ENCODE assay signal across 23 mouse cellular contexts in genomic region chr11:6580065-6580750, GRCm38 (mm10). TPM values are rescaled to one million over a fixed set of nuclear protein-coding genes. Genes with fewer than 3 reads are reported as not detected.
DNase-seq lines count a peak whose midpoint lies in the region; ATAC-seq and TF ChIP-seq lines count a peak whose summit lies in the region.
"Had no signal": no experiment of that assay in that cellular context is flagged by ENCODE, and none has a peak within 500 bp of the region (broad histone marks: within the 10 kb centered on the region; RNA-seq: fewer than 3 reads in every experiment).

No protein-coding gene starts in this region.

- no peak overlapping the region for H3K27ac ChIP-seq in forebrain, embryonic 16.5 days (ENCODE audit: low read length)
- H3K27ac ChIP-seq in forebrain, embryonic 12.5 days: no peak overlapping the region
- H3K27ac ChIP-seq in hindbrain, postnatal 0 days: no peak overlapping the region
- H3K27ac ChIP-seq: embryonic facial prominence, embryonic 13.5 days; intestine, embryonic 15.5 days; kidney, postnatal 0 days; layer of hippocampus, adult 2 months; limb, embryonic 15.5 days; stomach, embryonic 15.5 days had no signal

- no peaks in the 10 kb centered on the region for H3K4me1 ChIP-seq in forebrain, embryonic 16.5 days (replicated peaks; ENCODE audit: control insufficient read depth, insufficient read depth, low read length)
- H3K4me1 ChIP-seq in forebrain, embryonic 12.5 days: peaks cover 7% of the 10 kb centered on the region
- H3K4me1 ChIP-seq in megakaryocyte, embryonic 14.5 days: peaks cover 40% of the 10 kb centered on the region
- H3K4me1 ChIP-seq in hindbrain, postnatal 0 days (ENCODE audit: insufficient read depth, low read length): no peaks in the 10 kb centered on the region
- H3K4me1 ChIP-seq: embryonic facial prominence, embryonic 13.5 days; intestine, embryonic 15.5 days; limb, embryonic 15.5 days; stomach, embryonic 15.5 days had no signal

- 0 out of 2 replicates have a peak, but pooled peaks have one; percentile 45 for ATAC-seq in forebrain, embryonic 16.5 days
- no peak for ATAC-seq in forebrain, embryonic 12.5 days (ENCODE audit: low FRiP score)
- ATAC-seq in megakaryocyte, adult 5-6 weeks (ENCODE audit: poor library complexity, severe bottlenecking): no peak
- peak; percentile 30; the same call in 1 of the 2 replicates for ATAC-seq in hindbrain, postnatal 0 days
- ATAC-seq: intestine, embryonic 15.5 days; Patski had no signal

- H3K27me3 ChIP-seq in forebrain, embryonic 16.5 days (replicated peaks; ENCODE audit: control insufficient read depth, insufficient read depth, low read length): no peaks in the 10 kb centered on the region
- no peaks in the 10 kb centered on the region for H3K27me3 ChIP-seq in forebrain, embryonic 12.5 days
- H3K27me3 ChIP-seq in megakaryocyte, embryonic 14.5 days (replicated peaks): no peaks in the 10 kb centered on the region
- H3K27me3 ChIP-seq in hindbrain, postnatal 0 days (ENCODE audit: insufficient read depth, low read length): no peaks in the 10 kb centered on the region
- H3K27me3 ChIP-seq: embryonic facial prominence, embryonic 13.5 days; intestine, embryonic 15.5 days; limb, embryonic 15.5 days; Patski; stomach, embryonic 15.5 days had no signal

- no peaks in the 10 kb centered on the region for H3K9me3 ChIP-seq in forebrain, embryonic 16.5 days (ENCODE audit: control insufficient read depth, low read length)
- no peaks in the 10 kb centered on the region for H3K9me3 ChIP-seq in forebrain, embryonic 12.5 days
- no peaks in the 10 kb centered on the region for H3K9me3 ChIP-seq in megakaryocyte, embryonic 14.5 days
- no peaks in the 10 kb centered on the region for H3K9me3 ChIP-seq in hindbrain, postnatal 0 days (ENCODE audit: low read length)
- H3K9me3 ChIP-seq: embryonic facial prominence, embryonic 13.5 days; intestine, embryonic 15.5 days; limb, embryonic 15.5 days; stomach, embryonic 15.5 days had no signal

- H3K4me3 ChIP-seq in forebrain, embryonic 16.5 days (replicated peaks; ENCODE audit: low read length): no peak overlapping the region
- H3K4me3 ChIP-seq in forebrain, embryonic 12.5 days (replicated peaks): no peak overlapping the region
- H3K4me3 ChIP-seq in megakaryocyte, embryonic 14.5 days (replicated peaks): peak overlapping the region; percentile 43
- H3K4me3 ChIP-seq in hindbrain, postnatal 0 days (ENCODE audit: low read length): no peak overlapping the region
- H3K4me3 ChIP-seq: embryonic facial prominence, embryonic 13.5 days; intestine, embryonic 15.5 days; layer of hippocampus, adult 2 months; limb, embryonic 15.5 days; stomach, embryonic 15.5 days had no signal

- H3K4me2 ChIP-seq in forebrain, embryonic 16.5 days (ENCODE audit: low read length): no peak overlapping the region
- no peak overlapping the region for H3K4me2 ChIP-seq in forebrain, embryonic 12.5 days
- H3K4me2 ChIP-seq in hindbrain, postnatal 0 days (ENCODE audit: low read depth, low read length): no peak overlapping the region
- H3K4me2 ChIP-seq: embryonic facial prominence, embryonic 13.5 days; intestine, embryonic 15.5 days; limb, embryonic 15.5 days; stomach, embryonic 15.5 days had no signal

- WGBS in forebrain, embryonic 16.5 days: 47% methylated on average over 4 of the region's 4 CpGs
- WGBS in forebrain, embryonic 12.5 days: 75% methylated on average over 4 of the region's 4 CpGs
- WGBS in hindbrain, postnatal 0 days: 34% methylated on average over 4 of the region's 4 CpGs

- H3K9ac ChIP-seq in forebrain, embryonic 16.5 days (replicated peaks; ENCODE audit: low read depth, low read length): no peak overlapping the region
- H3K9ac ChIP-seq in forebrain, embryonic 12.5 days: no peak overlapping the region
- H3K9ac ChIP-seq in hindbrain, postnatal 0 days (replicated peaks; ENCODE audit: low read length): no peak overlapping the region
- H3K9ac ChIP-seq: embryonic facial prominence, embryonic 13.5 days; intestine, embryonic 15.5 days; limb, embryonic 15.5 days; stomach, embryonic 15.5 days had no signal

- H3K36me3 ChIP-seq in forebrain, embryonic 16.5 days (ENCODE audit: control insufficient read depth, insufficient read depth): no peaks in the 10 kb centered on the region; the same call in 1 of the 2 replicates
- H3K36me3 ChIP-seq in forebrain, embryonic 12.5 days (replicated peaks): peaks cover 24% of the 10 kb centered on the region
- peaks cover 80% of the 10 kb centered on the region for H3K36me3 ChIP-seq in megakaryocyte, embryonic 14.5 days (replicated peaks; ENCODE audit: low read length)
- peaks cover 5% of the 10 kb centered on the region; the same call in 1 of the 2 replicates for H3K36me3 ChIP-seq in hindbrain, postnatal 0 days (ENCODE audit: insufficient read depth, low read length)

- no peak for TF ChIP-seq CTCF in hindbrain, postnatal 0 days (IDR thresholded peaks at IDR 0.05; ENCODE audit: low read depth)

- peak; percentile 23 for DNase-seq in Muller cell, postnatal 12 days (ENCODE audit: inconsistent ontology term)
- no peak for DNase-seq in hindbrain, postnatal 0 days (ENCODE audit: low spot score)
- DNase-seq in T-cell, adult 2 months (ENCODE audit: low spot score): no peak
- DNase-seq in frontal cortex, postnatal 14 days (ENCODE audit: low spot score in 2 of 2): no peak
- DNase-seq: cerebellum, adult 2 months; gastrocnemius, postnatal 14 days; heart, postnatal 14 days; lung, adult 2 months; thymus, postnatal 36 days had no signal

RNA-seq across cellular contexts. Expression of gene Nacad, which starts 25.6 kb away (rescaled TPM):
- 62.5 and 71.1 TPM in 2 replicates for polyA plus RNA-seq in forebrain, embryonic 16.5 days (2015; fragmentation: Nextera tagmentation; extraction: Ambion mirVana)
- 56.3 and 63.2 TPM in 2 replicates for polyA plus RNA-seq in forebrain, embryonic 12.5 days (2016; fragmentation: Nextera tagmentation; extraction: Ambion mirVana)
- 0.34 and 0.63 TPM in 2 replicates for polyA plus RNA-seq in megakaryocyte, embryonic 14.5 days (2012; ENCODE audit: insufficient read depth, low replicate concordance)
- total RNA-seq in megakaryocyte, adult 5-6 weeks (2015): 0.23 TPM in 1 of 2 replicates, not detected in the other
- total RNA-seq in megakaryocyte, adult 5-6 weeks (2017): not detected in 2 replicates
- total RNA-seq in hindbrain, postnatal 0 days (2014; rRNA removed): 84.0 and 84.9 TPM in 2 replicates
- 54.7 and 56.7 TPM in 2 replicates for polyA plus RNA-seq in hindbrain, postnatal 0 days (2015; fragmentation: Nextera tagmentation; extraction: Ambion mirVana)

RNA-seq across cellular contexts. Expression of gene Ccm2, which starts 33.5 kb away (rescaled TPM):
- polyA plus RNA-seq in forebrain, embryonic 16.5 days (2015; fragmentation: Nextera tagmentation; extraction: Ambion mirVana): 101 and 107 TPM in 2 replicates
- polyA plus RNA-seq in forebrain, embryonic 12.5 days (2016; fragmentation: Nextera tagmentation; extraction: Ambion mirVana): 89.9 and 90.7 TPM in 2 replicates
- polyA plus RNA-seq in megakaryocyte, embryonic 14.5 days (2012; ENCODE audit: insufficient read depth, low replicate concordance): 11.6 and 24.8 TPM in 2 replicates
- total RNA-seq in megakaryocyte, adult 5-6 weeks (2015): 32.2 and 32.4 TPM in 2 replicates
- total RNA-seq in megakaryocyte, adult 5-6 weeks (2017): 63.5 and 63.9 TPM in 2 replicates
- 62.8 and 77.5 TPM in 2 replicates for total RNA-seq in hindbrain, postnatal 0 days (2014; rRNA removed)
- 74.1 and 80.2 TPM in 2 replicates for polyA plus RNA-seq in hindbrain, postnatal 0 days (2015; fragmentation: Nextera tagmentation; extraction: Ambion mirVana)

RNA-seq across cellular contexts. Expression of gene Tbrg4, which starts 45.7 kb away (rescaled TPM):
- 28.2 and 32.2 TPM in 2 replicates for polyA plus RNA-seq in forebrain, embryonic 16.5 days (2015; fragmentation: Nextera tagmentation; extraction: Ambion mirVana)
- polyA plus RNA-seq in forebrain, embryonic 12.5 days (2016; fragmentation: Nextera tagmentation; extraction: Ambion mirVana): 46.7 and 48.7 TPM in 2 replicates
- polyA plus RNA-seq in megakaryocyte, embryonic 14.5 days (2012; ENCODE audit: insufficient read depth, low replicate concordance): 55.6 and 136 TPM in 2 replicates
- 15.3 and 17.3 TPM in 2 replicates for total RNA-seq in megakaryocyte, adult 5-6 weeks (2015)
- 9.4 and 10.6 TPM in 2 replicates for total RNA-seq in megakaryocyte, adult 5-6 weeks (2017)
- 44.0 and 53.5 TPM in 2 replicates for total RNA-seq in hindbrain, postnatal 0 days (2014; rRNA removed)
- 31.3 and 34.7 TPM in 2 replicates for polyA plus RNA-seq in hindbrain, postnatal 0 days (2015; fragmentation: Nextera tagmentation; extraction: Ambion mirVana)

RNA-seq across cellular contexts. Expression of gene Wap, which starts 58.2 kb away (rescaled TPM):
- polyA plus RNA-seq in forebrain, embryonic 16.5 days (2015; fragmentation: Nextera tagmentation; extraction: Ambion mirVana): not detected in 2 replicates
- polyA plus RNA-seq in forebrain, embryonic 12.5 days (2016; fragmentation: Nextera tagmentation; extraction: Ambion mirVana): not detected in 2 replicates
- polyA plus RNA-seq in megakaryocyte, embryonic 14.5 days (2012; ENCODE audit: insufficient read depth, low replicate concordance): not detected in 2 replicates
- not detected in 2 replicates for total RNA-seq in megakaryocyte, adult 5-6 weeks (2015)
- not detected in 2 replicates for total RNA-seq in megakaryocyte, adult 5-6 weeks (2017)
- total RNA-seq in hindbrain, postnatal 0 days (2014; rRNA removed): not detected in 2 replicates
- not detected in 2 replicates for polyA plus RNA-seq in hindbrain, postnatal 0 days (2015; fragmentation: Nextera tagmentation; extraction: Ambion mirVana)
- total RNA-seq: adrenal gland, adult 18-20 months; gastrocnemius, postnatal 14 days; heart, postnatal 14 days; layer of hippocampus, adult 2 months had no signal
- polyA plus RNA-seq: cerebellum, adult 2 months; cortical plate, adult 2 months; embryonic facial prominence, embryonic 13.5 days; intestine, embryonic 15.5 days; kidney, postnatal 0 days; limb, embryonic 15.5 days; lung, adult 2 months; Patski; small intestine, adult 2 months; stomach, embryonic 15.5 days had no signal

RNA-seq across cellular contexts. Expression of gene Myo1g, which starts 59.4 kb away (rescaled TPM):
- 0.20 and 0.60 TPM in 2 replicates for polyA plus RNA-seq in forebrain, embryonic 16.5 days (2015; fragmentation: Nextera tagmentation; extraction: Ambion mirVana)
- polyA plus RNA-seq in forebrain, embryonic 12.5 days (2016; fragmentation: Nextera tagmentation; extraction: Ambion mirVana): 0.31 and 0.63 TPM in 2 replicates
- polyA plus RNA-seq in megakaryocyte, embryonic 14.5 days (2012; ENCODE audit: insufficient read depth, low replicate concordance): 28.0 and 34.2 TPM in 2 replicates
- 161 and 175 TPM in 2 replicates for total RNA-seq in megakaryocyte, adult 5-6 weeks (2015)
- 182 and 197 TPM in 2 replicates for total RNA-seq in megakaryocyte, adult 5-6 weeks (2017)
- 0.68 and 1.0 TPM in 2 replicates for total RNA-seq in hindbrain, postnatal 0 days (2014; rRNA removed)
- polyA plus RNA-seq in hindbrain, postnatal 0 days (2015; fragmentation: Nextera tagmentation; extraction: Ambion mirVana): 0.39 and 0.50 TPM in 2 replicates

Comparison
In these comparisons a context has a peak if more than half of its experiments do, and no peak if none do; other contexts are left out.
1. ATAC-seq: peak in forebrain, embryonic 16.5 days (single experiment) and hindbrain, postnatal 0 days (single experiment); none in forebrain, embryonic 12.5 days (single experiment) and megakaryocyte, adult 5-6 weeks (single experiment).
2. RNA of gene Nacad, which starts 25.6 kb away (polyA plus RNA-seq): 62.5 to 71.1 TPM in forebrain, embryonic 16.5 days, 54.7 to 56.7 TPM in hindbrain, postnatal 0 days and 56.3 to 63.2 TPM in forebrain, embryonic 12.5 days; 0.34 to 0.63 TPM in megakaryocyte, embryonic 14.5 days; every median in the first group is over 10 times any median in the second.